Mouse (Mus musculus): ENCODE measurements around the gene Rnf181. TPM values are rescaled to one million over a fixed set of nuclear protein-coding genes. Genes with fewer than 3 reads are reported as not detected.

Rnf181 gene
- polyA plus RNA-seq, 1 experiment from 2014 or later: 106 TPM

GRCm38 (mm10) chr6:72360599-72360935 lies 6.2 kb downstream of the Rnf181 start:
- no peak overlapping the region for H3K9ac ChIP-seq (ENCODE audit: low read depth, low read length)
- no peaks in the 10 kb centered on the region for H3K27me3 ChIP-seq (ENCODE audit: control insufficient read depth, insufficient read depth, low read length)
- WGBS: 66% methylated on average over 7 of the region's 7 CpGs
- 0 out of 2 replicates have a peak, but pooled peaks cover 2% of the 10 kb centered on the region for H3K4me1 ChIP-seq (replicated peaks; ENCODE audit: control insufficient read depth, insufficient read depth, low read length)
- no peak overlapping the region for H3K27ac ChIP-seq (ENCODE audit: low read depth, low read length)
- DNase-seq (ENCODE audit: low spot score): no peak
- H3K36me3 ChIP-seq (ENCODE audit: control insufficient read depth, insufficient read depth, low read length): no peaks in the 10 kb centered on the region
- H3K4me2 ChIP-seq (replicated peaks; ENCODE audit: low read depth, low read length): no peak overlapping the region
- ATAC-seq (ENCODE audit: low FRiP score): no peak
- H3K4me3 ChIP-seq (ENCODE audit: low read depth, low read length): no peak overlapping the region
- no peaks in the 10 kb centered on the region for H3K9me3 ChIP-seq (ENCODE audit: control insufficient read depth, low read length)

DNA sequence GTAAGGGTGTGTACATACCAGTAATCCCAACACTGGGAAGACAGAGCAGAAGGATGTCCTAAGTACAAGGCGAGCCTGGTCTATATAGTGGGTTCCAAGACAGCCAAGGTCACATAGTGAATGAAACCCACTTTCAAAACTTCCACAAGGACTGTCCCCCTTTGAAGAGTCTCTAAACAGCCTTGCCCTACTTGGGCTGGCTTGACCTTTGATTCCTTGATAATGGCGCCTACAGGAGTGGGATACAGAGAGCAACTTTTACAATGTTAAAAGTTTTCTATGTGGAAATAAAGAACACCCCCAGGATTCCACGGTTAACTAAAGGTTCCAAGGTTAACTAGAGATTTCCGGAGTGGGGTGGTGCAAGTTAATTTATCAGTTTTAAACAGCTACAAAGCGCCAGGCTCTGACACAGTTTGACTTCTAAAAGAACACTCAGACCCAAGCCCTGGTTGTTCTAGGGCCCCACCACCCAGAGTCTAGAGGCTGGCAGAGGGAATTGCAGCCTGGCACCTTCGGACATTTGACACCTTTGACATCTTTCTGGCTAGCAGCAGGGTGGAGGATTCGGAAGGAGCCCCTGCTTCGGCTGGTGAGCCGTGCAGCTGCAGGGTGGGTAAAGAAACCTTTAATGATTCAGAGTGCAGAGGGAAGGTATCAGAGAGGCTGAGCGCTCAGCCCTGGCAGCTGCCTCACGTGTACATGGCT lies 6.7 kb downstream of the Rnf181 start:
- ATAC-seq (ENCODE audit: low FRiP score): no peak
- H3K9me3 ChIP-seq (ENCODE audit: control insufficient read depth, low read length): no peaks in the 10 kb centered on the region
- 85% methylated on average over 11 of the region's 11 CpGs for WGBS
- DNase-seq (ENCODE audit: low spot score): no peak
- peaks cover 4% of the 10 kb centered on the region; the same call in 1 of the 2 replicates for H3K4me1 ChIP-seq (replicated peaks; ENCODE audit: control insufficient read depth, insufficient read depth, low read length)
- H3K4me2 ChIP-seq (replicated peaks; ENCODE audit: low read depth, low read length): no peak overlapping the region
- no peaks in the 10 kb centered on the region for H3K36me3 ChIP-seq (ENCODE audit: control insufficient read depth, insufficient read depth, low read length)
- no peak overlapping the region for H3K4me3 ChIP-seq (ENCODE audit: low read depth, low read length)
- H3K27me3 ChIP-seq (ENCODE audit: control insufficient read depth, insufficient read depth, low read length): no peaks in the 10 kb centered on the region
- H3K27ac ChIP-seq (ENCODE audit: low read depth, low read length): no peak overlapping the region
- no peak overlapping the region for H3K9ac ChIP-seq (ENCODE audit: low read depth, low read length)

DNA sequence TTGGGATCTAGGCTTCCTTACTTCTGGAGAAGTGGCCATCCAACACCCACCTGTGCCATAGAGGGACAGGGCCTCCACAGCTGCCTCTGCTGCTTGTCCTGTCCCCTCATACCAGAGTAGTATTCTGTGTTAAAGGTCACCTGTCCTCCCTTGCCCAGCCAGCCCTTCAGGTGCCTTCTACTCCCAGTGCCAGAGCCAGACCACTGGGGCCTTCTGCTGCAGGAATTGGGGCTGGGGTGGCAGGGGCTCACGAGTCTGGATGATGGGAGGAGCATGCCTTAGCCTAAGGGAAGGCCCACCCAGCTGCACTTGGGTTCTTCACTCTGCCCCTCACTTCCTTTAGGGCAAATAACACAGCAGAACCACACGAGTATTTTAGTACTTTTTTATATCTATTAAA lies 7.4 kb downstream of the Rnf181 start:
- no peak overlapping the region for H3K4me2 ChIP-seq (replicated peaks; ENCODE audit: low read depth, low read length)
- peaks cover 6% of the 10 kb centered on the region; the same call in 1 of the 2 replicates for H3K4me1 ChIP-seq (replicated peaks; ENCODE audit: control insufficient read depth, insufficient read depth, low read length)
- no peak overlapping the region for H3K4me3 ChIP-seq (ENCODE audit: low read depth, low read length)
- no peaks in the 10 kb centered on the region for H3K27me3 ChIP-seq (ENCODE audit: control insufficient read depth, insufficient read depth, low read length)
- DNase-seq (ENCODE audit: low spot score) (no peak), ATAC-seq (ENCODE audit: low FRiP score) (no peak)
- H3K9me3 ChIP-seq (ENCODE audit: control insufficient read depth, low read length): no peaks in the 10 kb centered on the region
- no peak overlapping the region for H3K27ac ChIP-seq (ENCODE audit: low read depth, low read length)
- 78% methylated on average over 2 of the region's 2 CpGs for WGBS
- H3K36me3 ChIP-seq (ENCODE audit: control insufficient read depth, insufficient read depth, low read length): no peaks in the 10 kb centered on the region
- no peak overlapping the region for H3K9ac ChIP-seq (ENCODE audit: low read depth, low read length)

DNA sequence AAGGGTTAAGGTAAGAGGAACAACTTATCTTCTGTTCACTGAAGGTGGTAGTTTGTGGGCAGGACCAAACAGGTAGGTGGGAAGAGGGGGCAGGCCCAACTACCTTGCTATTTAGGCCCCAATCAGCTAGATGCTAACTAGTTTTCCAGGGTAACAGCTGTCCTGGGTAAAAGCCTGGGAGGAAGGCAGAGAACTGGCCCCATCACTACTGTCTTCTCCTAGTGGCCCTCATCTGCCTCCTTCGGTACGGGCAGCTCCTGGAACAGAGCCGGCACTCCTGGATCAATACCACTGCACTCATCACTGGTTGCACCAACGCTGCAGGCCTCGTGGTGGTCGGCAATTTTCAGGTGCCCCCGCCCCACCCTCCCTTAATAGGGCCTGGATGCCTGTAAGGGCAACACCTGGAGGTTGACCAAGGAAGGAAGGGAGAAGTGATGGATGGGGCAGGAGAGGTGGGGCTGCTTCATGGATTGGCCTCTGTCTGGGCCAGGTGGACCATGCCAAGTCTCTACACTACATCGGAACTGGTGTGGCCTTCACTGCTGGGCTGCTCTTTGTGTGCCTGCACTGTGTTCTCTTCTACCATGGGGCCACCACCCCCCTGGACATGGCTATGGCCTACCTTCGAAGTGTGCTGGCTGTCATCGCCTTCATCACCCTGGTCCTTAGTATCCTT lies 8.5 kb downstream of the Rnf181 start:
- H3K9ac ChIP-seq (ENCODE audit: low read depth, low read length): no peak overlapping the region
- no peaks in the 10 kb centered on the region for H3K36me3 ChIP-seq (ENCODE audit: control insufficient read depth, insufficient read depth, low read length)
- no peak overlapping the region for H3K27ac ChIP-seq (ENCODE audit: low read depth, low read length)
- no peak overlapping the region for H3K4me3 ChIP-seq (ENCODE audit: low read depth, low read length)
- H3K4me2 ChIP-seq (replicated peaks; ENCODE audit: low read depth, low read length): no peak overlapping the region
- no peaks in the 10 kb centered on the region for H3K9me3 ChIP-seq (ENCODE audit: control insufficient read depth, low read length)
- no peak for ATAC-seq (ENCODE audit: low FRiP score)
- H3K4me1 ChIP-seq (replicated peaks; ENCODE audit: control insufficient read depth, insufficient read depth, low read length): peaks cover 6% of the 10 kb centered on the region; the same call in 1 of the 2 replicates
- DNase-seq (ENCODE audit: low spot score): no peak
- WGBS: 86% methylated on average over 10 of the region's 10 CpGs
- H3K27me3 ChIP-seq (ENCODE audit: control insufficient read depth, insufficient read depth, low read length): no peaks in the 10 kb centered on the region

GRCm38 (mm10) chr6:72357164-72358079 lies 9.3 kb downstream of the Rnf181 start:
- DNase-seq (ENCODE audit: low spot score): no peak
- no peak overlapping the region for H3K4me2 ChIP-seq (replicated peaks; ENCODE audit: low read depth, low read length)
- no peak for ATAC-seq (ENCODE audit: low FRiP score)
- H3K27me3 ChIP-seq (ENCODE audit: control insufficient read depth, insufficient read depth, low read length): no peaks in the 10 kb centered on the region
- no peaks in the 10 kb centered on the region for H3K36me3 ChIP-seq (ENCODE audit: control insufficient read depth, insufficient read depth, low read length)
- H3K9me3 ChIP-seq (ENCODE audit: control insufficient read depth, low read length): no peaks in the 10 kb centered on the region
- peaks cover 6% of the 10 kb centered on the region; the same call in 1 of the 2 replicates for H3K4me1 ChIP-seq (replicated peaks; ENCODE audit: control insufficient read depth, insufficient read depth, low read length)
- no peak overlapping the region for H3K27ac ChIP-seq (ENCODE audit: low read depth, low read length)
- H3K9ac ChIP-seq (ENCODE audit: low read depth, low read length): no peak overlapping the region
- 84% methylated on average over 5 of the region's 5 CpGs for WGBS
- no peak overlapping the region for H3K4me3 ChIP-seq (ENCODE audit: low read depth, low read length)

- Histone ChIP-seq H3K27me3 (ENCODE audit: control insufficient read depth, insufficient read depth, low read length) (no peaks in the 10 kb centered on the region), H3K4me1 (replicated peaks; ENCODE audit: control insufficient read depth, insufficient read depth, low read length) (peaks cover 4% of the 10 kb centered on the region; the same call in 1 of the 2 replicates), H3K9me3 (ENCODE audit: control insufficient read depth, low read length) (no peaks in the 10 kb centered on the region), H3K4me3 (ENCODE audit: low read depth, low read length) (peak overlapping the region; percentile 47), H3K9ac (ENCODE audit: low read depth, low read length) (peak overlapping the region; percentile 56; the same call in 1 of the 2 replicates), H3K4me2 (replicated peaks; ENCODE audit: low read depth, low read length) (peak overlapping the region; percentile 94), H3K36me3 (ENCODE audit: control insufficient read depth, insufficient read depth, low read length) (no peaks in the 10 kb centered on the region), H3K27ac (ENCODE audit: low read depth, low read length) (no peak overlapping the region)
- peak; percentile 38 for ATAC-seq (ENCODE audit: low FRiP score)
- no peak for DNase-seq (ENCODE audit: low spot score)
- 52% methylated on average over 5 of the region's 8 CpGs for WGBS
Observed at GRCm38 (mm10) chr6:72356001-72356532, 10.7 kb downstream of the Rnf181 start.

GRCm38 (mm10) chr6:72355066-72355911 lies 11.5 kb downstream of the Rnf181 start, which contains the start of gene Tmem150a:
Gene Tmem150a (plus strand): TSS chr6:72355447.
- Histone ChIP-seq H3K4me2 (replicated peaks; ENCODE audit: low read depth, low read length) (peak within 1 kb of the TSS; percentile 94), H3K36me3 (ENCODE audit: control insufficient read depth, insufficient read depth, low read length) (no peaks in the 10 kb centered on the region), H3K27me3 (ENCODE audit: control insufficient read depth, insufficient read depth, low read length) (no peaks in the 10 kb centered on the region), H3K9me3 (ENCODE audit: control insufficient read depth, low read length) (no peaks in the 10 kb centered on the region), H3K27ac (ENCODE audit: low read depth, low read length) (no peak within 1 kb of the TSS), H3K4me3 (ENCODE audit: low read depth, low read length) (peak within 1 kb of the TSS; percentile 47), H3K9ac (ENCODE audit: low read depth, low read length) (peak within 1 kb of the TSS; percentile 56), H3K4me1 (replicated peaks; ENCODE audit: control insufficient read depth, insufficient read depth, low read length) (peaks cover 4% of the 10 kb centered on the region; the same call in 1 of the 2 replicates)
- peak; percentile 89 for ATAC-seq (ENCODE audit: low FRiP score)
- WGBS: under 1% methylated on average over 56 of the region's 71 CpGs
- DNase-seq (ENCODE audit: low spot score): peak; percentile 82
